Mouse (Mus musculus): ENCODE measurements around the gene Top2a.

The Top2a gene

DNA sequence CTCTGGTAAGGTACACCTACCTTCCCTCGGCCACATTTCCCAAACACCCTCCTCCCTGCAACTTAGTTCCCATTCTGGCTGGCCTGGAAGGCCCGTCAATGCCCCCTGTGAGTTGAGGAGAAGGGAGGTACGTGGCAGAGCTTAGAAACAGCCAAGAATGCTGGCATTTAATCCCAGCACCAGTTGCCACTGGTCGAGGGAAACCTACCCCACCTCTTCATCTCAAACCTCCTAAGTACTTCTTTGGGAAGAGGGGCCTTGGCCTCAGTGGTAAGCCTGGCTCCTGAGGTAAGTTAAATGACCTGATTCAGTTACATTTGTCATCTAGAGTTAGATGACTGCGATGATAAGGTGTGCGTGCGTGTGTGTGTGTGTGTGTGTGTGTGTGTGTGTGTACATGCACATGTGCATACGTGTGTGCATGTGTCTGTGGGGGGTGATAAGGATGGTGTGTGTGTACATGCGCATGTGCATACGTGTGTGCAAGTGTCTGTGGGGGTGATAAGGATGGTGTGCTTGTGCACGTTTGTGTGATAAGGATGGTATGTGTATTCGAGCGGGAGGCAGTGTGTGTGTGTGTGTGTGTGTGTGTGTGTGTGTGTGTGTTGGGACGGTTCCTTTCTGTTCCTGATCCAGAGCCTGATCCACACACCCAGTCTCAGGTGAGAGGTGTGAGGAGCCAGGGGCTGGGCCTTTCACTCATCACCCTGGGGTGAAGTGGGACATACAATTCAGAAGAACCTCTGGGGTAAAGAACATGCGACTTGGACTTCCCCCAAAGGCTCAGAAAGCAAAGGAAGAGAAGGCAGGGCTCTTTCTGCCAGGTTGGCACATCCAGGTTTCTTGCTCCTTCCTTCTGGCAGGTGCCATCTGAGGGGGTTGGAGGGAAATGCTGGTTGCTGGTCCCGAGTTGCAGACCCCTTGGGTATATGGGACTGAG lies 18.1 kb upstream of the Top2a start:
- in situ Hi-C loops (cut with MboI; ENCODE audit: unreplicated experiment in 2 of 2): loop anchor here (5.0 to 25.0 kb wide), 3 partner anchors 105 to 245 kb away; partner anchors contain the start of gene Krt24 (in 1 of the 2)

DNA sequence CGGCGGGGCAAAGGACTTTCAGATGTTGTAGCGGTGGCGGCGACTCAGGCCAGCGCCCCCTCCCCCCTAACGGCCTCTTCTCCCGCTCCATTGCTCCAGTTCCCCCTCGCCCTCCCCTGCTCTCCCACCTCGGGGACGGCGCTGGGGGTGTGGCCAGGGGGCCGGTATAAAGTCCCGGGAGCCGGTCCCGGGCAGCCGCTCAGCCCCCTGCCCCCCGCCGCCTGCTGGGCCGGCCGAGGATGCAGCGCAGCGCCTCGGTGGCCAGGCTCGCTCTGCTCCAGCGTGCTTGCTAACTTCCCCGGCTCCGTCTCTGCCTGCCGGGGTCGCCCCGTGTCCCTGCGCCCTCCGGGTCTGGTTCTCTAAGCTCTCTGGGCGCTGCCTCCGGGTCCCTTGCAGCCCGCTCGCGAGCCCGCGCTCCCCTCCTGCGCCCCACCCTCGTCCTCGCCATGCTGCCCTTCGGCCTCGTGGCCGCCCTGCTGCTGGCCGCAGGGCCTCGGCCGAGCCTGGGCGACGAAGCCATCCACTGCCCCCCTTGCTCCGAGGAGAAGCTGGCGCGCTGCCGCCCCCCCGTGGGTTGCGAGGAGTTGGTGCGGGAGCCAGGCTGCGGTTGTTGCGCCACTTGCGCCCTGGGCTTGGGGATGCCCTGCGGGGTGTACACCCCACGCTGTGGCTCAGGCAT lies 17.2 kb upstream of the Top2a start, which contains the start of gene Igfbp4:
Gene Igfbp4, plus strand, starts transcription at position 194 of the 679 bp plus-strand sequence.
- in situ Hi-C loops (cut with MboI; ENCODE audit: unreplicated experiment in 2 of 2): loop anchor here (5.0 to 25.0 kb wide), 3 partner anchors 106 to 246 kb away; partner anchors contain the start of gene Krt24 (in 1 of the 2)

DNA sequence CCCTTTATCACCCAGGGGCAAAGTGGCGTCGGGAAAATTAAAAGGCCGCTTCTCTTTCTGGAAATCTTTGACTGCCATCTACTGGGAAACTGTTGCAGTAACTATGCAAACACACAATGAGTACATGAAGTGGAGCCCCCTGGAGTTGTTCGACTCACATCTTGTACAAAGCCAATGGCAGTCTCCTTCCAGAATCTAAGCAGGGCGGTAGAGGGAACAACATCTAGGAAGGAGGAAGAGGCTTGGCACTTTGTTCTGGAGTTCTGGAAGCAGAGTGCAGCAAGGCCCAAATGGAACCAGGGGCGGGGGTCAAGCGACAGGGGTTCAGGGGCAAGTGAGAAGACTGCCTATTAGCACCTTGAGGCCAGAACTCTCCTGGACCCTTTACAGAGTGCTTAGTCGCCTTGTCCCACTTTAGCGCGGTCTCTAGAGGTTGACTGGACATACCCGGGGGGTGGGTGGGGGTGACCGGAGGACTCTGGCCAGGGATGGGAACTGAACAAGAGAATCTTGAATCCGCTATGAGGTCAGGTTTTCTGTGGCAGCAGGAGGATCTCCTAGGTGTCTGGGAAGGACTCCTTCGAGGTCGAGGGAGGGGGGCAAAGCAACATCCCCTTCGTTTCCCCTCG lies 16.5 kb upstream of the Top2a start:
- in situ Hi-C loops (cut with MboI; ENCODE audit: unreplicated experiment in 2 of 2): loop anchor here (5.0 to 25.0 kb wide), 3 partner anchors 107 to 247 kb away; partner anchors contain the start of gene Krt24 (in 1 of the 2)

DNA sequence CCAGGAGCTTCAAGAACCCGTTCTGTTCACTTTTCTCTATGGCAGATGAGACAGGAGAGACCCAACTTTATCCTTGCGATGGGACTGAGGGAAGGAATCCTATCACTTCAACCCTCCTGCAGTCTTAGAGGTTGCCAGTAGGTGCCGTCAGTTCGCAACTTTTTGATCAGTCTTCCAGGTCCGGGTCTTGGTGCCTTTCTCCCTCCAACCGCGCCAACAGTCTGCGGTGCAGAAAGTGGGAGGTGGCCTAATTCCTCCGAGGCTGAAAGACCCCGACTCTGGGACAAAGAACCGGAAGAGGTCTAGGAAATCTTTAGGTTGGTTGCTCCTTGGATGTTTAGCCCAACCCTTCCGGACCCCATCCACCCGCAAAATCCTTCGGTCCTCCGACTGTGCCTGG lies 15.8 kb upstream of the Top2a start:
- in situ Hi-C loops (cut with MboI; ENCODE audit: unreplicated experiment in 2 of 2): loop anchor here (5.0 to 25.0 kb wide), 7 partner anchors 62 to 253 kb away; partner anchors contain the start of gene Krt24 (in 1 of the 2)

DNA sequence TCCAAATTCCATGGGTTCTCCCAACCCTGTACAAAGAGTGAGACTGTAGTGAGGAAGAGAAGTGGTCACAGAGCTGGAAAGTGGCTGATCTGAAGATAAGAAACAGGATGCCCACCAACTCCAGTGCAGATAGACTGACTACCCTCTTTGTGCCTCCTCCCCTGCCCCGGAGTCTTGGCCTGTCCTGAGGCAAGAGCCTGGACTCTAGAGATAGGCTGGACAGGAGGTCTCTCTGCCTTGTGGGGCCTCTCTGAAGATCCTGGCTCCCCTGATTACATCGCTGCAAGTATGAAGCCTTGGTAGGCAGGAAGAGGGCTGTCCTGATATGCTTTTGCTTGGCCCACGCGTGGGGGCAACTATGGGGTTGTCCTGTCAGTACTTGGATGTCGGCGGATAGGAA lies 12.3 kb upstream of the Top2a start:
- in situ Hi-C loops (cut with MboI; ENCODE audit: unreplicated experiment in 2 of 2): loop anchor here (5.0 to 25.0 kb wide), 5 partner anchors 59 to 256 kb away; partner anchors contain the start of gene Krt24 (in 1 of the 2)

DNA sequence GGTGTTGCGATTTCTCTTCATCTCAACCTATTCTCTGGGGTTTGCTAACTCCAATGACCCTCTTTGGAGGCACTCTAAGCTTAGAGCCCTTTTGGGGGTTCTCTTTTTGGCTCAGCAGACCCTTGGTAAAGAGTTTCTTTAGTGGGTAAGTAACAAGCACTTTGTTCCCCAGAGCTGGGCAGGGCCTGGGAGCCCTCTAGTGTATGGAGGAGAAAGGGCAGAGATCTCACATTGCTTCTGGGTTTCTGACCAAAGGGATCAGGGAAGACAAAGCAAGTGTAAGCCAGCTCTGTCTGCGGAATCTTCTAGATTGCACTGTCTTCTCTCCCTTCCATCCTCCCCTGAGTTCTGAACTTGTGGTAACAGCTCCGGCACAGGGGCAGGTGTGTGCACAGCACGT lies 11.4 kb upstream of the Top2a start:
- in situ Hi-C loops (cut with MboI; ENCODE audit: unreplicated experiment in 2 of 2): loop anchor here (5.0 to 25.0 kb wide), 5 partner anchors 58 to 257 kb away; partner anchors contain the start of gene Krt24 (in 1 of the 2)

DNA sequence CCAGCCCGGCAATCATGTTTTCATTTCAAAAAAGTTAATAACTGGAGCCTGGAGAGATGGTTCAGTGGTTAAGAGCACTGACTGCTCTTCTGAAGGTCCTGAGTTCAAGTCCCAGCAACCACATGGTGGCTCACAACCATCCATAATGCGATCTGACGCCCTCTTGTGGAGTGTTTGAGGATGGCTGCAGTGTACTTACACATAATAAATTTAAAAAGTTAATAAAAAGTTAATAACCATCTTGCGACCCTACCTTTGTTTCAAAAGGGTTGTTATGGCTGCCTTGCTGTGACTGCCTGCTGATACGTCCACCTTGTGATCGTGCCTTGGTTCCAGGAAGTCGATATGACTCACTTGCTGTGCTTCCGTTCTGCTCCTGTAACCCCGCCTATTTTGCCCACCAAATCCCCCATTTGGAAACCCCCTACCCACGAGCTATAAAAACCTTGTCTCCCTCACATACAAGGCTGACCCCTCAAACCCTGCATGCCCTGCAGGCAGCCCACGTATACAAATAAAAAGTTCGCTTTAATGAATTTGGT lies 3.0 kb upstream of the Top2a start:
- in situ Hi-C loops (cut with MboI; ENCODE audit: unreplicated experiment in 2 of 2): loop anchor here in 1 of 2 experiments (25.0 kb wide), 1 partner anchor 260 kb away; the partner anchor contains the start of gene Krt24

DNA sequence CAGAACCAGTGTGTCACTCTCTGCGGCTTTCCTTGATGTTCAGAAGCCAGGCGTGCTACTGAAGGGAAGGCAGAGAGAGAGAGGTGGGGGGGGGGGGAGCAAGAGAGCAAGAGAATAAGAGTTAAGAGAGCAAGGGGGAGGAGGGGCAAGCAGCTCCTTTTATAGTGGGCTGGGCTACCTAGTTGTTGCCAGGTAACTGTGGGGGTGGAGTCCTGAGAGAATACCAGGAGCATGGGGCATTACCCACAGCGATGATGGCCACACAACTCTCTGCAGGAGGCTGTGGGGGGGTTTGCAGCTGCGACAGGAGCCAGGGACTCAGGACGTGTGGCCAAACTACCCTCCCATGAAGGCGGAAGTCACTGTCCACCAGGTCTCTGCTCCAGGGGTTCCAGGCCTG lies 1.9 kb upstream of the Top2a start:
- in situ Hi-C loops (cut with MboI; ENCODE audit: unreplicated experiment in 2 of 2): loop anchor here in 1 of 2 experiments (25.0 kb wide), 1 partner anchor 261 kb away; the partner anchor contains the start of gene Krt24

DNA sequence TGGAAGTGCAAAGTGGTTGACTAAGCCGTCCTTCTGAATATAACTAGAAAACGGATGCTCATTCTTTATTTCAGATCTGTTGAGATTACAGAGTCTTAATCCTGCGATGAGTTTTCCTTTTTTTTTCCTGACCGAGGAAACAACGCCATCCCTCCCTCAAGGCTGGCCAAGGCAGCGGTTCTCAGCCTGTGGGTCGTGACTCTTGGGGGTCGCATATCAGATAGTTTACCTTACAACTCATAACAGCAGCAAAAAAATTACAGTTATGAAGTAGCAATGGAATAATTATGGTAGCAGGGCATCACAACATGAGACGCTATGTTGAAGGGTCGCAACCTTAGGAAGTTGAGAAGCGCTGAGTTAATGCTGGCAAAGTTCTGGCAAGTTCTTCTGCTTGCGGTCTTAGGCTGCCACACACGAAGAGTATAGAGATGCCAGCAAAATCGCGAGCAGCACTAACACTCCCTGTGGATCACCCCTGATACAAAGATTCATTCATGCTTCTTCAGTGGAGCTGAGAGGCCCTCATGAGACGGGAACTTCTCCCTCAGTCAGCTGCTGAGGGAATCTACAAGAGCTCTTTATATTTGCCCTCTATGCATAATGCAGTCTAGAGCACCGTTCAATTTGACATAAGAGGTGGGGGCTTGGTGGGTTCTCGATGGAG lies 612 bp upstream of the Top2a start:
- in situ Hi-C loops (cut with MboI; ENCODE audit: unreplicated experiment in 2 of 2): loop anchor here in 1 of 2 experiments (25.0 kb wide), 1 partner anchor 263 kb away; the partner anchor contains the start of gene Krt24

DNA sequence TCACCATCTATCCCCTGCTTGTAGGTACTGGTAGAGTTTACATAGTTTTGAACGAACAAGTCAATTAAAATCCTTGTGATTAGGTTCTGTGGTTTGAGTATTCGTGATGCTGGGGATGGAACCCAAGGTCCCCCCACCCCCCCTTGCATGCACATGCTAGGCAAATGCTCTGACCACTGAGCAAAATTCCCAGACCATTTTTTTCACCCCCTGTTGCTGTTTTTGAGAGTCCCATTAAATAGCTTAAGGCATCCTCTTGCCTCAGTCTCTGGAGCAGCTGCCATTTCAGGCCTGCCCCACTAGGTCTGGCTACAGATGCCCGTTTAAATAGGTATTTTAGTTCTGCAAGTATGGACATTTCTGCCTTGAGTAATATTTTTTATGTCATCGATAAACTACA lies 895 bp downstream of the Top2a start:
- in situ Hi-C loops (cut with MboI; ENCODE audit: unreplicated experiment in 2 of 2): no loop called here

DNA sequence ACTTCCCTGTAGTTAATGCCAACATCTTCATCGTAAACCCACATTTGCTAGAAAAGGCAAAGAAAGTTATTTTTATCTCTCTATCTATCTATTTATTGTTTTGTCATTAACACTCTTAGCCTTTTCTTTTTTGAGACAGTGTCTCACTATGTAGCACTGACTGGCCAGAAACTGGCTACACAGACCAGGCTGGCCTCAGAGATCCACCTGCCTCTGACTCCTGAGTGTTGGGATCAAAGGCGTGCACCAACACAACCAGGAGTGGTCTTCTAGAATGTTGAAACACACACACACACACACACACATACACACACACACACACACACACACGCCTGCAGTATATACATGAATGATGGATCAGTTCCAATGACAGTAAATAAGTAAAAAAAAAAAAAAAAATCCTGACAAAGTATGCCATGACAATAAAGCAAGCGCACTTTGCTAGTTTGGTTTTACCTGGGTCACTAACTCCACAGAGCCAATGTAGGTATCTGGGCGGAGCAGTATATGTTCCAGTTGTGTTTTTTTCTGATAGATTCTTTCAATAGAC lies 1.5 kb downstream of the Top2a start:
- in situ Hi-C loops (cut with MboI; ENCODE audit: unreplicated experiment in 2 of 2): no loop called here

DNA sequence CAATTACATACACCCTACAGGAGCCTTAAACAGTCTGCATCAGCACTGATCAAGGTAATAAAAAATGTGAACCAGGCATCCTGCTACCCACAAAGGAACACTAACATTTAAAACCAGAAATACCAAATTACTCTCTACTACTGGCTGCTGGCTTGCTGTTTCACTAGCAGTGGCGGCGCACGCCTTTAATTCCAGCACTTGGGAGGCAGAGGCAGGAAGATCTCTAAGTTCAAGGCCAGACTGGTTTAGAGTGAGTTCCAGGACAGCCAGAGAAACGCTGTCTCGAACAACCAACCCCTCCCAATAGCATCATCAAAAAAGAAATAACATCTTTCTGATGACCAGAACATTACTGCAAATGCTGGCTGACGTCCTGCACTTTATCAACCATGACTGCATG lies 4.1 kb downstream of the Top2a start:
- in situ Hi-C loops (cut with MboI; ENCODE audit: unreplicated experiment in 2 of 2): no loop called here

DNA sequence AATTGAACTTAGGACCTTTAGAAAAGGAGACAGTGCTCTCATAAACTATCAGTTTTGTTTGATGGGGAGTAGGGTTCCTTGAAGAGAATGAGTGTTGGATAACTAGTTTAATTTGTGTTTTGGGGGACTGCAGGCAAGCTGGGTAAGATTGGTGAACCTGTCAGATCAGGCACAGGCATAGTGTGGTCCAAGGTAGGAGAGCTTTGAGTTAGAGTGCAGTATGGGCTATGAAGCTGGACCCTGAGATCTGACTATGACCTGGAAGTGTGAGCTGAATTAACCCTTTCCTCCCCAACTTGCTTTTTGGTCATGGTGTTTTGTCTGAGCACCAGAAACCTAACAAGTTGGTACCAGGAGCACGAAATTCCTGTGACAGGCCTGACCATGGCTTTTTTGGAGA lies 10.1 kb downstream of the Top2a start:
- in situ Hi-C loops (cut with MboI; ENCODE audit: unreplicated experiment in 2 of 2): no loop called here

DNA sequence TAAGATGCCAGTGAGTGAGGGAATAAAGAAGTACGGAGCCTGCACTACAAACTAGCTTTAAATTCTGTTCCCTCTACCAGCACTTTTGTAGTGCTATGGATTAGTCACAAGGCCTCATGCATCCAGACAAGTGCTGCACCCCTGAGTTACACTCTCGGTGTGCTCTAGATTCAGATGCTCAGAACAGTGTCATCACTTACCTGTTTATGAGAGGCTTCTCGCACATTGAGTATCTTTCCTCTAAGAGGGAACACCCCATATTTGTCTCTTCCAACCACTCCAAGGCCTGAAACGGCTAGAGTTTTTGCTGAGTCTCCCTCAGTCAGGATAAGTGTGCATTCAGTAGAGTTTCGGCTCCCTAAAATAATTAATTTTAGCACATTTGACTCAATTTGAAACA lies 13.3 kb downstream of the Top2a start:
- in situ Hi-C loops (cut with MboI; ENCODE audit: unreplicated experiment in 2 of 2): no loop called here

DNA sequence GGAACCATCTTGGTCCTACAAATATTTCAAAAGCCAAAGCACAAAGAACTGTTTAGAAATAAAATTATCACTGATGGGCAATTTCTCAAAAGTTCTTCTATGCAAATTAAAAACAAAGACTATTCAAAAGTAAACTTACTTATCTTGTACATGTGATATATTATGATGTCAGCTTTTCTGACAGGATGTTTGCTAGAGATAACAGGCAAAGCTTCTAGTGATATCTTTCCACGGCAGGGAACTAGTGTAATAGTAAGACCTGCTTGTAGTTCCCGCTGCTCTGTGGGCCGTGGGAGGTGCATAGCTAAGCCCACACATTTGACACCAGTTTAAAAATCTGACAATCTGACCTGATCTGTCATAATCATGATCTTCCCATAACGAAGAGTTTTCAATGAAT lies 13.9 kb downstream of the Top2a start:
- in situ Hi-C loops (cut with MboI; ENCODE audit: unreplicated experiment in 2 of 2): no loop called here

DNA sequence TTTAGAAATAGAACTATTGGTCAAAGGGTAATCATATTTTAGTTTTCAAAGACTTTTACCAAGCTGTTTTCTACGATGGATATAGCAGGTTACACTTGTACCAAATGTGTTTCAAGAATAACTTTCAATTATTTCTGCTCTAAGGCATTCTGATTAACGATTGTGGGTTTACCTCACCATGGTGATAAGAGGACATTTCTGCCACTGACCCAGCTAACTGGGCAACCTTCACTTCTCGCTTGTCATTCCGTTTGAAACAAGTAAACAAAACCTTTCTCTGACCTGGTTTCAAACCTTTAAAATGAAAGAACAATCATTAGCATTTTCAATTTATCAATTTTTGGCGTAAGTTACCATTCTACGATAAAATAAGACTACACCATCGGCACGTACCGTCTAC lies 17.2 kb downstream of the Top2a start:
- in situ Hi-C loops (cut with MboI; ENCODE audit: unreplicated experiment in 2 of 2): no loop called here

DNA sequence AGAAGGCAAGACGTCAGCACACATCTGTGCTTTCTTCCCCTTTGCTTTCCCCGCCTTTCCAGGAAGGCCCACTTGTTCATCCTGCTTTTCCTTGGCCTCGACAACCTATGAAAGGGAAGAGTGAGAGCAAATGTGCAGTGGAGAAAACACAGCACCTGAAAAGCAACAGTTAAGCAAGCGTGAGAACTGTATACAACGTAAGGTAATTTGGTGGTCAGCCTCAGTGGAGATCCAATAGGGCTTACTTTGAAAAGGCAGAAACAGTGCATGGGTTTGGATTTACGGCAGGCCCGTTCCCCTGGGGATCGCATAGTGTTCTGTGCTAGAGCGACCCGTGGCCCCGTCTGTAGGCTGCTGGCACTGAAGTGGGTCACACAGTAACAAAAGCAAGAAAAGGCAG lies 24.7 kb downstream of the Top2a start:
- in situ Hi-C loops (cut with MboI; ENCODE audit: unreplicated experiment in 2 of 2): loop anchor here (25.0 kb wide), 1 partner anchor 1288 kb away; no protein-coding TSS in a partner anchor

DNA sequence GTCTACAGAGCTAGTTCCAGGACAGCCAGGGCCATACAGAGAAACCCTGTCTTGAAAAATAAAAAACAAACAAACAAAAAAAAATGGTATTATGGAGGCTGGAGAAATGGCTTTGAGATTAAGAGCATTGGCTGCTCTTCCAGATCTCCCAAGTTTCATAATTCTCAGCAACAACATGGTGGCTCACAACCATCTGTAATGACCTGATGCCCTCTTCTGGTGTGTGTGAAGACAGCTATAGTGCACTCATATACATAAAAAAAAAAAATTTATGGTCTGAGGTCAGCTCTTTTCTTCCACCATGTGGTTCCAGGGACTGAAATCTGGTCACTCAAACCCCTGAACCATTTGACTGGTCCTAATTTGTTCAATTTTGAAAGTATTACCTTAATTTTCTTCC lies 25.2 kb downstream of the Top2a start:
- in situ Hi-C loops (cut with MboI; ENCODE audit: unreplicated experiment in 2 of 2): loop anchor here (25.0 kb wide), 1 partner anchor 1289 kb away; no protein-coding TSS in a partner anchor

DNA sequence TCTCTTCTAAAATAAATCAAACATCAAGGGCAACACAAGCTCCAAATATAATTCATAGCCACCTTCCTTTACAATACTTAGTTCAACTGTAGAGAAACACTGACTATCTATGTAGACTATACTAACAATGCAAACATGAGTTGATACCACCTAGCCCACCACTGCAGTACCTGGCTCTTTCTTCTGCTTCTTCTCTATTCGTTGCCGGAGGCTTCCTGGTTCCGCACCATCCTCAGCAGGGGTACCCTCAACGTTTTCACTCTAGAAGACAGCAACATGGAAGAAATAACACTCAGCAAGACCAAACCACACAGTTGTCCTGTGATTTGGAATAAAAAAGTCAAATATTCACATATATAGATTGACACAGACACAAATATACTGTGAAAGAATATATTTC lies 26.3 kb downstream of the Top2a start:
- in situ Hi-C loops (cut with MboI; ENCODE audit: unreplicated experiment in 2 of 2): loop anchor here (25.0 kb wide), 1 partner anchor 1290 kb away; no protein-coding TSS in a partner anchor

All from v-Abl transformed pro-B cells (cell line).